Mouse (Mus musculus) layer of hippocampus, adult 18-20 months (tissue): ENCODE results near the gene Cblc. TPM values are rescaled to one million over a fixed set of nuclear protein-coding genes. Genes with fewer than 3 reads are reported as not detected.

Experiments
- DNase-seq, 2 experiments: peaks; one replicate each; pipeline ENCODE4 v3.0.0; 2022; ENCODE audit warnings: low spot score in 2 of 2
- total RNA-seq, 2 experiments: library from RNA; stranded (reverse); gene quantifications; 2 replicates each; pipeline ENCODE4 v1.2.3; 2021

Gene Cblc
- total RNA-seq, 2 experiments from 2014 or later: not detected

DNA sequence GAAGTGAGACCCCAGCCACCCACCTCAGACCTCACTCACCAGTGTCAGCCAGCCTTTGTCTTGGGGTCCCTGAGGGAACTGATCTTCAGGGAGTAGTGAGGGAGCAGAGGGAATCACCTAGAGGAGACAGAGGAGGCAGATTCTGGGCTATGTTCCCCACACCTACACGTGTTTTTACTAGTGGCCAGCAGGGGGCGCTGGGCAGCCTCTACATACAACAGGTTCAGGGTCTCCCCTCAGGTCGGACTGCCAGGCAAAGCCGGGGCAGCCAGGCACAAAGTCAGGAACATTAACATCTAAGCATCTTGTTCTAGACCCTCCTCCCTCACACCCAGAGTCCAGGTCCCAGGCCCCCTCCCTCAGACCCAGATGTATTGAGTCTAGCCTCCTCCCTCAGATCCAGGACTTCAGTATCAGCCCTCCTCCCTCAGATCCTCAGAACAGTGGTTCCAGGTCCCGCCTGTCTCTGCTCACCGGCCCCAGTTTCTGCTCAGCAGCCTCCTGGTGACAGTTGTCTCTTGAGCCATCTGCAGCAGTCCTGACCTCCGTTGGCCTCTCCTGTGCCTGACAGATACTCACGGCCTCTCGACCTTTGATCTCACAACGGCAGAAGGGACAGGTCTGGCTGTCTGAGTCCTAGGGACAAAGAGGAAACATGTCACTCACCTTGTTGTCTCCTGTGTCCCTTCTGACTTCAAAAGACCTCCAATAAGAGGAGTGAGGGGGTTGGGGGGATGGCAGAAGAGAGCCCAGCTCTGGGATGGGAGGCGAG is 11.7 kb downstream of the Cblc start:
- DNase-seq: no peak

GRCm38 (mm10) chr7:19783630-19784029 is 13.0 kb downstream of the Cblc start:
- no peak for DNase-seq

DNA sequence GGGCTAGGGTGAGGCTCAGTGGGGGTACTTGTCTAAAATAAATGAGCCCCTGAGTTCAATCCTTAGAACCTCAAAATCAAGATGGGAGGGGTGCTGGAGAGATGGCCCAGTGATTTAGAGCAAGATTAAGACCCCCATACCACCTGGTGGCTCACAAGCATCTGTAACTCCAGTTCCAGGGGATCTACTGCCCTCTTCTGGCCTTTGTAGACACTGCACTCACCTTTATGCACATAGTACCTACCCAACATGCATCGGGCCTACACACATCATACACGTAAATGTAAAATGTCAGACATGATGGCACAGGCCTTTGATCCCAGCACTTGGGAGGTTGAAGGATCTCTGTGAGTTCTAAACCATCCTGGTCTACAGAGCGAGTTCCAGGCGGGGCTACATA is 14.0 kb downstream of the Cblc start:
- DNase-seq: no peak

DNA sequence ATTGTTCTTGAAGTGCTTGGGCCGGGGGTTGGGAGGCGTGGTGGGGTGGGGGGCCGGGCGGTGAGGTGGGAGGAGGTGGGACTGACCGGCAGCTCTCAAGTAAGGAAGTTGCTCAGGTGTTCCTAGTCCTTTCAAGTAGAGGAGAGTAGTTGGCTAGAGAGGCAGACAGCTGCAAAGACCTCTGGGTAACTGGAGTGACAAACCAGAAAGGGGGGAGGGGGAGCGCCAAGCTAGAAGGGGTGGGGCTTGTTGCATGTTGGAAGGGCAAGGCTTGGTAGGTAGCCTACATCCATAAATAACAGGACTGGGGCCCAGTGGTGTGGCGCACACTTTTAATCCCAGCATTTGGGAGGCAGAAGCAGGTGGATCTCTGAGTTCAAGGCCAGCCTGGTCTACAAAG is 14.9 kb downstream of the Cblc start:
- DNase-seq: no peak

GRCm38 (mm10) chr7:19779903-19780302 is 16.7 kb downstream of the Cblc start:
- no peak for DNase-seq

DNA sequence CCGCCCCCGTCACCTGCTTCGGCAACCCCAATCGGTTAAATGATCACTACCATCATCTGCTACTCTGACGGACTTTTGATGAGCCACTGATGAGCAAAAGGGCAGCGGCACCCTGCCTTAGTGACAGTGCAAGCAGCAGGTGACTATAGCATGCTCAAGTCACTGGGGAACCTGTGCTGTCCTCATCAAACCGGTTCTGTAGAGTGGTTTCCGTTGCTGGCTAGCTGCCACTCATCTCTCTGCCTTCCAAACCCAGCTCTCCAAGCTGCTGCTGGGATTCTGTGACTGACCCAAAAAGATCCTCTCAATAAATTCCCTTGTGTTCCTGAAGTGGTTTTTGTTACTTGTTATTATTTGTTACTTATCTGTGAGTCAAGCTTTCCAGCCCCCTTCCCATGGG is 18.0 kb downstream of the Cblc start:
- no peak for DNase-seq

DNA sequence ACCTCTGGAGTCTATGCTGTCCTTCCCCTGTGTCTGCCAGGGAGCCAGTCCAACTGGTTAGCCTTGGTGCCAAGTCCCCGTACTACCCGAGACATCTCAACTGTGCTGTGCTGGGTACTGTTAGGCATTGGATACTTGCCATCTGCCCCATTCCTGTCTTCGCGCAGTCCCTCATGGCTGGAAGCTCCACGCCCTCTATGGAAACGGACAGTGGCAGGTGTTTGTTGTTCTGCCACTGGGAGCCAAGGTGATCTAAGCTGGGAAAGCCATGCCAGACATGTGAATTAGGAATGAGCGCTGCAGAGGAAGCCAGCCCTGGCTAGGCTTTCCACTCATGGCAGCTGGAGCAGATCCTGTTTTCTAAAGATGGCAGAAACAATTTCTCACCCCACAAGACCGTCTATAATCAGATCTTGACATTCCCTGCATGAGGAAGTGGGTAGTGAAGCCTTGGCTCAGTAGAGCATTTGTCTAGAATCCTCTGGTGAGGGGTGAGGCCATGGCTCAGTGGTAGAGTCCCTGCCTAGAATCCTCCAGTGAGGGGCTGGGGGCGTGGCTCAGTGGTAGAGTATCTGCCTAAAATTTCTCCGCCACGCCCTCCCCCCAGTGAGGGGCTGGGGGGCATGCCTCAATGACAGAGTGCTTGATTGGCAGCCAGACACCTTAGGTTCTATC is 19.4 kb downstream of the Cblc start:
- no peak for DNase-seq

DNA sequence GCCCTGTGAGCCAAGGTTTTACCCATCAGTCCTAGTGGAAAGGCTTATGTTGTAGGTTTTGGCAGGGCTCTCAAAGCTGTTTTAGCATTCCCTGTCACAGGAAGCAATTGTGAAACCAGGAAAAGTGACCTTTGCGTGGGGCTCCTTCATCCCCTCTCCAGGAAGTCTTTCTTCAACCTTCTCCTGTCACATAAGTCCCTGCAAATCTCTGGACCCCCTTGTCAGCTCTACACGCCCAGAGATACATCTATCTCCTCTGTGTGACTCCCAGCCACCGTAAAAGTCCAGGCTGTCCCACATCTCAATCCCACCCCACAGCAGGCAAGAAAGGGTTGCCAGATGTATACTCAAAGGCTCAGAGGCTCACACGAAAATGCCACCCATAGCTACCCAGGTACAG is 24.9 kb downstream of the Cblc start:
- no peak for DNase-seq

GRCm38 (mm10) chr7:19770984-19771391 is 25.6 kb downstream of the Cblc start, which contains the start of gene Bcam:
Gene Bcam (minus strand): TSS chr7:19771016.
- no peak for DNase-seq

DNA sequence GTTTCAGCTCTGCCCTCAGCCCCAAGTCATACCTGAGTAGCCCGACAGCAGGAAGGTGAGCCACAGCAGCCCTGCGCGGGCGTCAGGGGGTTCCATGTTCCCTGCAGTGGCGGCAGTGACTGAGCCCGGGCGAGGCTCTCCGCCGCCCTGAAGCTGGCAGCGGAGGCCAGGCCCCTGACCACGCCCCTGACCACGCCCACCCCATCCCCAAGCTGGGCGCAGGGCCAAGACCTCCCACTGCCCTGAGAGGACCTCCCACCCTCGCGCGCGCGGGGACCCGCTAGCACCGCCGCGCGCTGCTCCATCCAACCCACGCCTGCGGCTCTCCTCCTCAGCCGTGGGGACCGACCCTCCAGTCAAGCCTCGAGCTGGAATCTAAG is 26.2 kb downstream of the Cblc start:
- DNase-seq: peak; percentile 20 to 40

DNA sequence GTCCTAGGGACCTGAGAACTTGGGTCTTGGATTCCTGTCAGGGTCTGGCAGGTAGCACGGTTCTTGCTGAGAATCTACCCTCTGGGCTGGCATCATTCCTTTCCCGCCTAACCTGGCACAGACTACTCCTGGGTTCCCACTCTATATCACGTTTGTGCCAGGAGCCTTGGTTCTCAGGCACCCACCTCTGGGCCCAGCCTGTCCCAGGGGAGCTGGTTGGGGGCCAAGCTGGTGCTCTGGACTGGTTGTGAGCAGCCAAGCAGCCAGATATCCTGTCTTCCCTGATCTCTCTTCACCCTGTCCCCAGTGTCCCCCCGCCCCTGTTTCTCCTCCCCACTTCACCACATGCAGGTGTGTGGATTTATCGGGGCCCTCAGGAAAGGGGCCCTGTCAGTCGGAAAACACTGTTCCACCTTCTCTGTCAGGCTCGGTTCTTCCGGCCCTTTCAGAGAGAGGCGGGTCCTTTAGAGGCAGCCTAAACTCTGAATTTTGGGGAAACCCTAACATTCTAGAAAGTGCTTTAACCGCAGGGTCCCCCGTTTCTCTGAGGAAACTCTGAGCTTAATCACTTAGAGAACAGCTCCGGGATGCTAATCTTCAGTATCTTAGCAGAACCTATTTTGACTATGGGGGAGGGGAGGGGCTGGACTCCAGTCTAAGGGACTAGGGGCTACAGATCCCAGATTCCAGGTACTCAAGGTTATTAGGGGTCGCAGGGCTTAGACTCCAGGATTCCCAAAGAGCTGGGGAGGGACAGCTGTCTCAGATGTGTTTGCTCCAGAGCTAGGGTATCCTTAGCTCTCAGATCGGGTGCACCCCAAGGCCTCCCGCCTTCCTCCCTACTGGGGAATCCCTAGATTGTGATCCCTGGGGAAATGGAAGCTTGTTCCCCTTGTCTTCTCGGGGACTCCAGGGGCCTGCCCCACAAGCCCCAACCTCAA is 26.9 kb downstream of the Cblc start:
- no peak for DNase-seq

GRCm38 (mm10) chr7:19769001-19769400 is 27.6 kb downstream of the Cblc start:
- no peak for DNase-seq

DNA sequence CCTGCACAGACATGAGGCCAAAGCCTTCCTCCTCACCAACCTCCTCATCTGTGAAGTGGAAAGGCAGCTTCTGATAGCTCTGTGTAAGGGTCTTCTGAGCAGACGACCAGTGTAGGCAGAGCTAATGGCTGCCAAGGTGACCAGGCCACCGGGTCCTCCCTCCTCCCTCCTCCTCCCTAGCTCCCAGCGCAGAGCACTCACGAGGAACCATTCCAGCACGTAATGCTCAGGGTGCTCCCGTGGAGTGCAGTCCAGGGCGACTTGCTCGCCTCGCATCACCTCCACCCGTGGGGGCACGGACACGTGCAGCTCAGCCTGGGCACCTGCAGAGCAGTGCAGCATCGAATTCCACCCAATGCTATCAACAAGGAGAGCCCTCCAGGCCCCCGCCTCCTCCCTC is 28.4 kb downstream of the Cblc start:
- no peak for DNase-seq

DNA sequence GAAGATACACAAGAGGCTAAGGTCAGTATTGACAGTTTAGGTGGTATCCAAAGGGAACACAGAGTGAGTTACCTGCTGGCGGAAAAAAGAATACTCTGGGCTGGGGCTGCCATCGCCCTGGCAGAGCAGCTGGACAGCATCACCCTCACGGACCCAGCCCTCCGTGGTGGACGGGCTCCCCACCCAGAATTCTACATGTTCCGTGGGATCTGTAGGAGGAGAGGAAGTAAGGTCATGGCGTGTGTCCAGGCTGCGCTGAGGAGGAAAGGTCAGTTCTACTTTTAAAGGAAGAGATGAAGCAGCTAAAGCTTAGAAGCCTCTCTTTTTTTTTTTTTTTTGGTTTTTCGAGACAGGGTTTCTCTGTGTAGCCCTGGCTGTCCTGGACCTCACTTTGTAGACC is 32.0 kb downstream of the Cblc start:
- no peak for DNase-seq

- no peak for DNase-seq
Observed at GRCm38 (mm10) chr7:19763829-19764477, 32.7 kb downstream of the Cblc start.

GRCm38 (mm10) chr7:19762283-19762682 is 34.3 kb downstream of the Cblc start:
- no peak for DNase-seq

- no peak for DNase-seq
Observed at GRCm38 (mm10) chr7:19760021-19760420, 36.6 kb downstream of the Cblc start.

DNA sequence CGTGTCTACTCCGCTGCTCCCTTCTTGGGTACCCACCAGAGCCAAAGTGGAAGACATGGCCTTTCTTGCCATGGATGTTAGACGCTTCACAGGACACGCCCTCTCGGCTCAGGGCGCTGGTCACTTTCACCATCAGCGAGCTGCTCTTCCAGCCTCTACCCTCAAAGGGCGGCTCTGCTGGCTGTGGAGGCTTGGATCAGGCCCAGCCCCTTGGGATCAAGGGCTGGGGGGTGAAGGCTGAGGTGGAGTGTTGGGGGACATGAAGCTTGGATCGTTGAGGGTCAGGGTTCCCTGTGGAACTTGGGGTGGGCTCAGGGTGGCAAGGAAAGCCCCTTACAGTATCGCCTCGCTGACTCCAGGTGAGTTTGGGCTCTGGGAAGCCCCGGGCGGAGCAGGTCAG is 38.0 kb downstream of the Cblc start:
- no peak for DNase-seq

- no peak for DNase-seq
Observed at GRCm38 (mm10) chr7:19755851-19756786, 40.5 kb downstream of the Cblc start.

GRCm38 (mm10) chr7:19755008-19755407 is 41.6 kb downstream of the Cblc start:
- no peak for DNase-seq
